Mouse (Mus musculus) liver, embryonic 13.5 days (tissue): Measurements from ENCODE around the gene Six2. TPM values are rescaled to one million over a fixed set of nuclear protein-coding genes. Genes with fewer than 3 reads are reported as not detected.
"Not testable (repeated sequence)": the region's sequence is repeated elsewhere in the genome, so short reads cannot be mapped to it uniquely, and the experiment has no call there.

ENCODE experiments used
- ATAC-seq: fragments of 200-750 bp; cut with Nextera tagmentation; 2 replicates; pipeline ENCODE4 v1.8.0; 2017; ENCODE audit warnings: low read depth, mild to moderate bottlenecking, moderate number of reproducible peaks, moderate library complexity
- DNase-seq: peaks from one replicate; pipeline ENCODE4 v3.0.0; 2022
- H3K27ac ChIP-seq: fragments of 300-500 bp; sonication (generic); 2 replicates; pipeline ENCODE4 v1.5.1; 2015; ENCODE audit warnings: moderate library complexity, mild to moderate bottlenecking, inconsistent platforms
- H3K27me3 ChIP-seq: fragments of 300-500 bp; sonication (generic); 2 replicates; pipeline ENCODE4 v1.6.1; 2015; ENCODE audit warnings: mild to moderate bottlenecking, inconsistent platforms
- H3K36me3 ChIP-seq: fragments of 300-500 bp; sonication (generic); 2 replicates; pipeline ENCODE4 v1.6.1; 2015; ENCODE audit warnings: mild to moderate bottlenecking, inconsistent platforms
- H3K4me1 ChIP-seq: fragments of 300-500 bp; sonication (generic); replicated peaks from 2 replicates; pipeline ENCODE4 v1.6.1; 2015; ENCODE audit warnings: inconsistent platforms
- H3K4me2 ChIP-seq: fragments of 300-500 bp; sonication (generic); 2 replicates; pipeline ENCODE4 v1.6.1; 2015; ENCODE audit warnings: inconsistent platforms, mild to moderate bottlenecking, moderate library complexity
- H3K4me3 ChIP-seq: fragments of 300-500 bp; sonication (generic); replicated peaks from 2 replicates; pipeline ENCODE4 v1.5.1; 2015; ENCODE audit warnings: mild to moderate bottlenecking, inconsistent platforms
- H3K9ac ChIP-seq: fragments of 300-500 bp; sonication (generic); 2 replicates; pipeline ENCODE4 v1.6.1; 2015; ENCODE audit warnings: mild to moderate bottlenecking, inconsistent platforms
- H3K9me3 ChIP-seq: fragments of 300-500 bp; sonication (generic); replicated peaks from 2 replicates; pipeline ENCODE4 v1.6.1; 2016; ENCODE audit warnings: inconsistent platforms
- WGBS: fragments of 180-500 bp; shearing (Covaris S2); methylation state at CpG from one replicate; pipeline ENCODE4 v1.1.7; 2015; ENCODE audit not compliant: insufficient replicate concordance; 5-methylcytosine and 5-hydroxymethylcytosine counted together
- polyA plus RNA-seq: library from polyadenylated mRNA; unstranded; fragments of >200 nt; fragmentation: Nextera tagmentation; extraction: Ambion mirVana; gene quantifications from 2 replicates; pipeline ENCODE4 v1.2.1, GENCODE M21; 2015

Six2 gene
- polyA plus RNA-seq, 1 experiment from 2014 or later = not detected

DNA sequence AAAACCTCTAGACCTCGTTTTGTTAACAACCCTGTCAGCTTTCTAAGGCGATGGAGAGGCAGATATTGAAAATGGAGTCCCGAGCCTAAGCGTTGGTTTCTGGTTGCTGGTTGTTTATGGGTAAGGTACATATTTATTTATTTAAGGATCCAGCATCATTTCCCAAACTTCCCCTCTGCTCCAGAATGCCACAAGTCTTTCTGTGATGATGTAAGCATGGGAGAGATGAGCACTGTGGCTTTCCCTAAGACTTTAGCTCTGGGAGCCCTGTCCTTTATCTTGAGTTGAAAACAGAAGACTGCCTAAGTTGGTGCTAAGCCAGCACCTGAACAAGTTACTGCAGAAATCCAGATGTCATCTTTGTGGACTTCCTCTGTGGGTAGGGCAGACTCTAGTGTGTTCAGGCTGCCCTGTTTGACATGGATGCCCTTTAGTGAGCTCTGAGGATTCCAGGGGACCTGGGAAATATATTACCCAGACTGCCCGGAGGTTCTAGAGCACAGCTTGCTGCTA lies 1.8 kb upstream of the Six2 start:
- DNase-seq (no peak), ATAC-seq (no peak)
- Histone ChIP-seq H3K4me2 (no peak overlapping the region), H3K9ac (no peak overlapping the region), H3K9me3 (0 out of 2 replicates have a peak, but pooled peaks cover 4% of the 10 kb centered on the region), H3K27ac (no peak overlapping the region), H3K4me1 (0 out of 2 replicates have a peak, but pooled peaks cover 5% of the 10 kb centered on the region), H3K4me3 (no peak overlapping the region), H3K36me3 (no peaks in the 10 kb centered on the region), H3K27me3 (peaks cover 100% of the 10 kb centered on the region)
- WGBS = 7% methylated on average over 5 of the region's 5 CpGs

- DNase-seq (no peak), ATAC-seq (no peak)
- WGBS = 2% methylated on average over 35 of the region's 35 CpGs
- H3K4me1 ChIP-seq = 0 out of 2 replicates have a peak, but pooled peaks cover 5% of the 10 kb centered on the region
- H3K9ac ChIP-seq = no peak overlapping the region
- H3K9me3 ChIP-seq = no peaks in the 10 kb centered on the region
- H3K27ac ChIP-seq = no peak overlapping the region
- H3K27me3 ChIP-seq = peaks cover 100% of the 10 kb centered on the region
- no peak overlapping the region for H3K4me3 ChIP-seq
- H3K4me2 ChIP-seq = 0 out of 2 replicates have a peak overlapping the region, but pooled peaks have one; percentile 13
- H3K36me3 ChIP-seq = no peaks in the 10 kb centered on the region
Observed at GRCm38 (mm10) chr17:85688911-85689806, 1.1 kb upstream of the Six2 start.

GRCm38 (mm10) chr17:85687421-85688235 lies 446 bp downstream of the Six2 start:
- ATAC-seq (no peak), DNase-seq (no peak)
- Histone ChIP-seq H3K36me3 (no peaks in the 10 kb centered on the region), H3K27ac (no peak overlapping the region), H3K9me3 (no peaks in the 10 kb centered on the region), H3K4me2 (peak overlapping the region; percentile 57), H3K4me1 (0 out of 2 replicates have a peak, but pooled peaks cover 5% of the 10 kb centered on the region), H3K27me3 (peaks cover 100% of the 10 kb centered on the region), H3K4me3 (peak overlapping the region; percentile 46), H3K9ac (no peak overlapping the region)
- under 1% methylated on average over 85 of the region's 109 CpGs for WGBS

DNA sequence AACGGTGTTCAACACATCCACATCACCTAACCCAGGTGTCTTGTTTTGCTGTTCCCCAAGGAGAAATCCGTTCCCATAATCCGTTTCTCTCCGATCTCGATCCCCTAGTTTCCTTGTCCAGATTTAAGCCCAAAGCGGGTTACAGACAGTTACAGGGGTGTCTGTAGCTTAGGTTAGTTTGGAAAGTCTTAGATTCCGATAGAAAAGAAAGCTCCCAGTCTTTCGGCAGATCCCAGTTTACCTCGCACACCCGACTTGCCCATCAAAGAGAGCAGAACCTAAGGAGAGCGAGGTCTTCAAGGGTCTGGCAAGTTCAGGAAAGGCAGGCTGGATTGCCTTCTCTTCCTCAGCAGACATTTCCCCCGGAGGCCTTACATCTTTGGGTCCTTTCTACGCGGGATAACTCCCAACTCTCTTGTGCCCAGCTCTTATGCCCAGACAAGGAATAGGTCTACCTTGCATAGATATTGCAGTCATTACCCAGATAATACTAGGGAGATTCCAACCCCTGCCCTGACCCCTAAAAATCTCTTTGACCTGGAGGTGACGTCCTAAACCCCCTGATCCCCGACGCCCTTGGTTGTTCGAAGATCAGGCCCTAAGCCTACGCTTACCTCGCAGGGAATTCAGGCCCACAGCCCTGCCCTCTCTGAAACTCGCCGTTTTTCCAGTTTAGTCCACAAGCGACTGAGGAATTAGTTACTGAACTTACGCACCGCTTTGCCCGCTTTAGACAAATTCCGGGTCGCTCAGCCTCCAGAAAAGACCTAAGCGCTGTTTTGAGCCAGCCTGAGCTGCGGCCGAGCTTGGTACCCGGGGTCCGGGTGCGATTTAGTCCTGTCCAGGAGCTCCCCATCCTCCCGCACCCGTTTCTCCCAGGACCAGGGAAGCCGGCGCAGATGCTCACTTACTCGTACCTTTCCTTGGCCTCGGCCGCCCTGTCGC lies 1.3 kb downstream of the Six2 start:
- no peak for DNase-seq
- peak overlapping the region; percentile 57; the same call in 1 of the 2 replicates for H3K4me2 ChIP-seq
- H3K36me3 ChIP-seq = no peaks in the 10 kb centered on the region
- H3K27ac ChIP-seq = no peak overlapping the region
- 3% methylated on average over 42 of the region's 42 CpGs for WGBS
- 0 out of 2 replicates have a peak, but pooled peaks cover 5% of the 10 kb centered on the region for H3K4me1 ChIP-seq
- peaks cover 100% of the 10 kb centered on the region for H3K27me3 ChIP-seq
- no peak overlapping the region for H3K9ac ChIP-seq
- peak overlapping the region; percentile 46; the same call in 1 of the 2 replicates for H3K4me3 ChIP-seq
- H3K9me3 ChIP-seq = no peaks in the 10 kb centered on the region
- ATAC-seq = no peak

DNA sequence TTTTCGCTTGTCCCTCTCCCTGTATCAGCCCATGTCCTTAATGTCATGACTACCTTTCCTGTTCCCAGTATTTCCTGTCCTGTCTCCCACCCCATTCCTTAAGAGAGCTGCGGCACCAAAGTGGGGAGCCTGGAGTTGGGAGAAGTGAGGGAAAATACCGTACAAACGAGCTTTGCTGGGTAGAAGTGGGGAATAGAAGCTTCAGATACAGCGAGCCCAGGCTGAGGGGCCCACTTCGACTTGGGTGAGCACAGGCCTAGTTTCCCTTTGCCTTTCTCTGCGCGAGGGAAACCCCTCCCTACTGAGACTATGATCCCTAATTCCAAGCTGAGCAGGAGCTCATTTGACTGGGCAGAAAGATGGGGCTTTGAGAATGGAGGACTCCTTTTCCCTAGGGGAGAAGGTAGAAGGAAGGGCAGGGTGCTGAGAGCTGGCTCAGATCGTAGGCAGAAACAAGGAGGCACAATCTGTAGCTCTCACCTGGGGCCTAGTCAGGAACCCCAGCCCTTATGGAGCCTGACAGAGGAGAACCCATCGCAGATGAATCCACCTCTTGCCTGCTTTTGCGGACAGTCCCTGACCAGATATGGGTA lies 2.3 kb downstream of the Six2 start:
- Histone ChIP-seq H3K4me1 (0 out of 2 replicates have a peak, but pooled peaks cover 5% of the 10 kb centered on the region), H3K36me3 (no peaks in the 10 kb centered on the region), H3K4me3 (no peak overlapping the region), H3K9ac (no peak overlapping the region), H3K4me2 (no peak overlapping the region), H3K27me3 (peaks cover 100% of the 10 kb centered on the region), H3K9me3 (no peaks in the 10 kb centered on the region), H3K27ac (no peak overlapping the region)
- DNase-seq = no peak
- 7% methylated on average over 11 of the region's 11 CpGs for WGBS
- ATAC-seq = no peak

- no peak overlapping the region for H3K27ac ChIP-seq
- no peak overlapping the region for H3K4me3 ChIP-seq
- DNase-seq (no peak), ATAC-seq (no peak)
- H3K27me3 ChIP-seq = peaks cover 100% of the 10 kb centered on the region
- H3K4me2 ChIP-seq = no peak overlapping the region
- 0 out of 2 replicates have a peak, but pooled peaks cover 5% of the 10 kb centered on the region for H3K4me1 ChIP-seq
- no peak overlapping the region for H3K9ac ChIP-seq
- no peaks in the 10 kb centered on the region for H3K9me3 ChIP-seq
- no peaks in the 10 kb centered on the region for H3K36me3 ChIP-seq
- WGBS = 3% methylated on average over 46 of the region's 46 CpGs
Observed at GRCm38 (mm10) chr17:85684841-85685688, 3.0 kb downstream of the Six2 start.

DNA sequence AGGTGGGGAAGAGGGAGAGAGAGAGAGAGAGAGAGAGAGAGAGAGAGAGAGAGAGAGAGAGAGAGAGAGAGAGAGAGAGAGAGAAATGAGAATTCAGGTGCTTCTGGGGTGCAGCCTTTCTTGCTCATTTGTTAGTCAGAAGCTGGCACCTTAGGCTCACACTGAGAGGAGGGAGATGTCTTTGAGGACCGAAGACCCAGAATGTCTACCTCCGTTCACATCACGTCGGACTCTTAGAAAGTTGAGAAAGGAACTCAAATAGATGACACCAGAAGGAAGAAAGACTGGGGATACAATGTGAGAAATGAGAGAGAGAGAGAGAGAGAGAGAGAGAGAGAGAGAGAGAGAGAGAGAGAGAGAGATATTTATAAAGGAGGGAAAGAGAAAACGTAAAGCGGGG lies 3.6 kb downstream of the Six2 start:
- ATAC-seq, H3K4me2 ChIP-seq, H3K36me3 ChIP-seq, H3K9me3 ChIP-seq, H3K4me1 ChIP-seq, H3K9ac ChIP-seq, H3K27ac ChIP-seq, DNase-seq, H3K4me3 ChIP-seq: not testable (repeated sequence)
- WGBS = 6% methylated on average over 6 of the region's 6 CpGs
- peaks cover 100% of the 10 kb centered on the region for H3K27me3 ChIP-seq

DNA sequence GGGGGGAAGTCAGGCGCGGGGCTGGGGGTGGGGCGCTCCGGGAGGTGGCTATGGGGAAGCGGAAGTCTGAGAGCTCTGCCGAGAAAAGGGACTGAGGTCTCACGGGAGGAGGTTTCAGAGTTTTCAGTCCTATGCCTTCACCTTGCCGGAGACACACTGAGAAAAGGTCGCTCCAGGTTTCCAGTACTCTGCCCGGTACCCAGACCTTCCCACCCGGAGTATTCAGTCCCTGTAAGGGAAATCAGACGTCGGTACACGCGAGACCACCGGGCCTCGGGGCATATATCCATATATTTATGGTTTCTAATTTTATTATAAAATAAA lies 4.1 kb downstream of the Six2 start:
- DNase-seq (no peak), ATAC-seq (no peak)
- Histone ChIP-seq H3K36me3 (no peaks in the 10 kb centered on the region), H3K4me1 (0 out of 2 replicates have a peak, but pooled peaks cover 5% of the 10 kb centered on the region), H3K4me3 (no peak overlapping the region), H3K27ac (no peak overlapping the region), H3K4me2 (no peak overlapping the region), H3K9me3 (no peaks in the 10 kb centered on the region), H3K27me3 (peaks cover 100% of the 10 kb centered on the region), H3K9ac (no peak overlapping the region)
- 2% methylated on average over 17 of the region's 17 CpGs for WGBS

GRCm38 (mm10) chr17:85683111-85683983 lies 4.7 kb downstream of the Six2 start:
- no peak for ATAC-seq
- no peak overlapping the region for H3K27ac ChIP-seq
- H3K27me3 ChIP-seq = peaks cover 100% of the 10 kb centered on the region
- H3K36me3 ChIP-seq = no peaks in the 10 kb centered on the region
- H3K4me1 ChIP-seq = 0 out of 2 replicates have a peak, but pooled peaks cover 5% of the 10 kb centered on the region
- H3K4me2 ChIP-seq = no peak overlapping the region
- no peaks in the 10 kb centered on the region for H3K9me3 ChIP-seq
- no peak overlapping the region for H3K9ac ChIP-seq
- no peak for DNase-seq
- 2% methylated on average over 25 of the region's 25 CpGs for WGBS
- H3K4me3 ChIP-seq = no peak overlapping the region
